Mouse (Mus musculus) stomach, postnatal 0 days (tissue): Measurements from ENCODE around the gene Ern1. TPM values are rescaled to one million over a fixed set of nuclear protein-coding genes. Genes with fewer than 3 reads are reported as not detected.

Experiments used
- ATAC-seq: fragments of 200-750 bp; cut with Nextera tagmentation; 2 replicates; pipeline ENCODE4 v1.8.0; 2017; ENCODE audit not compliant: low FRiP score, low TSS enrichment
- DNase-seq: peaks from one replicate; pipeline ENCODE4 v3.0.0-alpha.2; 2016; ENCODE audit warnings: low spot score
- H3K27ac ChIP-seq: fragments of 300-500 bp; sonication (generic); replicated peaks from 2 replicates; pipeline ENCODE4 v1.5.1; 2014; ENCODE audit warnings: mild to moderate bottlenecking, control low read depth
- H3K27me3 ChIP-seq: fragments of 300-500 bp; sonication (generic); 2 replicates; pipeline ENCODE4 v1.6.1; 2014; ENCODE audit warnings: low read length; ENCODE audit not compliant: control insufficient read depth, insufficient read depth
- H3K36me3 ChIP-seq: fragments of 300-500 bp; sonication (generic); 2 replicates; pipeline ENCODE4 v1.6.1; 2014; ENCODE audit warnings: low read length, mixed read lengths; ENCODE audit not compliant: control insufficient read depth, insufficient read depth
- H3K4me1 ChIP-seq: fragments of 300-500 bp; sonication (generic); replicated peaks from 2 replicates; pipeline ENCODE4 v1.6.1; 2014; ENCODE audit warnings: antibody characterized with exemption; ENCODE audit not compliant: control insufficient read depth, insufficient read depth
- H3K4me2 ChIP-seq: fragments of 300-500 bp; sonication (generic); replicated peaks from 2 replicates; pipeline ENCODE4 v1.6.1; 2014; ENCODE audit warnings: low read depth, mild to moderate bottlenecking, control low read depth, moderate library complexity
- H3K4me3 ChIP-seq: fragments of 300-500 bp; sonication (generic); 2 replicates; pipeline ENCODE4 v1.5.1; 2014; ENCODE audit warnings: low read depth, low read length, control low read depth
- H3K9ac ChIP-seq: fragments of 300-500 bp; sonication (generic); 2 replicates; pipeline ENCODE4 v1.6.1; 2014; ENCODE audit warnings: mild to moderate bottlenecking, low read length, control low read depth, mixed read lengths
- H3K9me3 ChIP-seq: fragments of 300-500 bp; sonication (generic); 2 replicates; pipeline ENCODE4 v1.6.1; 2016; ENCODE audit warnings: low read length; ENCODE audit not compliant: control insufficient read depth
- CTCF ChIP-seq: IDR thresholded peaks from 2 replicates; pipeline ENCODE4 v1.5.1; 2016; ENCODE audit warnings: antibody characterized with exemption, low read depth, mild to moderate bottlenecking, moderate library complexity
- EP300 ChIP-seq: optimal IDR thresholded peaks from 2 replicates; pipeline ENCODE3; 2016; ENCODE audit warnings: antibody characterized with exemption
- WGBS: fragments of 180-500 bp; shearing (Covaris S2); extraction: QIAGEN DNeasy Blood & Tissue Kit; methylation state at CpG from one replicate; pipeline ENCODE4 v1.1.7; 2014; 5-methylcytosine and 5-hydroxymethylcytosine counted together
- polyA plus RNA-seq: library from polyadenylated mRNA; unstranded; fragments of >200 nt; fragmentation: Nextera tagmentation; extraction: Ambion mirVana; gene quantifications from 2 replicates; pipeline ENCODE4 v1.2.1, GENCODE M21; 2015

The Ern1 gene
- polyA plus RNA-seq, 1 experiment from 2014 or later: 3.7 TPM

DNA sequence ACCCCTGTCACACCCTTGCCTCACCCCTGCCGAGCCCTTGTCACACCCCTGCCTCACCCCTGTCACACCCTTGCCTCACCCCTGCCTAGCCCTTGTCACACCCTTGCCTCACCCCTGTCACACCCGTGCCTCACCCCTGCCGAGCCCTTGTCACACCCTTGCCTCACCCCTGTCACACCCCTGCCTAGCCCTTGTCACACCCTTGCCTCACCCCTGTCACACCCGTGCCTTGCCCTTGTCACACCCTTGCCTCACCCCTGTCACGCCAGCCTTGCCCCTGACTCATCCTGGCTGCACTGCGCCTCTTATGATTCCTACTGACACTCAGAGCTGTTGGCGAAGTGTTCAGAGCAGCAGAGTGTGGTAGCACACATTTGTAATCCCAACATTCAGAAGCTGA lies 20.0 kb upstream of the Ern1 start:
- 86% methylated on average over 7 of the region's 7 CpGs for WGBS
- DNase-seq (no peak), ATAC-seq (peak; percentile 56; the same call in 1 of the 2 replicates)
- Histone ChIP-seq H3K36me3 (0 out of 2 replicates have a peak, but pooled peaks cover 3% of the 10 kb centered on the region), H3K4me2 (no peak overlapping the region), H3K9me3 (no peaks in the 10 kb centered on the region), H3K9ac (no peak overlapping the region), H3K27ac (no peak overlapping the region), H3K4me1 (no peaks in the 10 kb centered on the region), H3K4me3 (no peak overlapping the region), H3K27me3 (no peaks in the 10 kb centered on the region)
- TF ChIP-seq CTCF: no peak
- TF ChIP-seq EP300: no peak

DNA sequence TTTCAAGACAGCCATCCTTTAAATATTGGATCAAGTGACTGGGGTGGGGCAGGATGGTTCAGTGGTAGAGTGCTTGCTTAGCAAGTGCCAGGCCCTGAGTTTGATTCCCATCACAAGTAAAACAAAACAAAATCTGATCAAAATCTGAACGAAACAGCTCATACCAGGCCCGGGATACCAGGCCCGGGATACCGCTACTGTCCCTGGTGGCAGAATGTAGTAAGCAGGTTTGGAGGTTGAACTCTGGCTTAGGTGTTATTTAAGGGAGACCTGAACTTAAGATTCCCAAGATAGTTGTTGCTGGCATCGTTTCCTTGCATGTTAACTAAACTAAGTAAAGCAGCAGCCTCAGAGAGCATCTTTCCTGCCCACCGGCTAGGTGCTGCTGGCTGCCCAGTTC lies 18.6 kb upstream of the Ern1 start:
- DNase-seq (no peak), ATAC-seq (no peak)
- Histone ChIP-seq H3K4me2 (no peak overlapping the region), H3K9me3 (no peaks in the 10 kb centered on the region), H3K27me3 (no peaks in the 10 kb centered on the region), H3K4me1 (no peaks in the 10 kb centered on the region), H3K9ac (no peak overlapping the region), H3K36me3 (0 out of 2 replicates have a peak, but pooled peaks cover 3% of the 10 kb centered on the region), H3K4me3 (no peak overlapping the region), H3K27ac (no peak overlapping the region)
- 88% methylated on average over 6 of the region's 6 CpGs for WGBS
- TF ChIP-seq CTCF (peak; percentile 37), EP300 (no peak)

DNA sequence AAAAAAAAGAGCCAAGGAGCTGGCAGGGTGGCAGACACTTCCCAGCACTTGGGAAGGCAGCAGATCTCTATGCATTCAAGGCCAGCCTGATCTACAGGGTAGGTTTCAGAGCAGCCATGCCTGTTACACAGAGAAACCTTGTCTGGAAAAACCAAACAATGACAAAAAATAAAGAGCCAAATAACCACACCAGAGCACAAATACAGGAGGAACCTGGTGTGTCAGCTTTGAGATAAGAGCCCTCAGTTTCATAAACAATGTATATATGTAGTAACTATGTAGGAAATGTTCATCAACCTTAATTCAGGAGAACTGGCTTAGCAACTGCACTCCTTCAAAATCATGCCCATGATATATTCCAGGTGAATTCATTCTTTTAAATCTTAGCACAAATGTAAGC lies 16.5 kb upstream of the Ern1 start:
- ATAC-seq: no peak
- TF ChIP-seq CTCF: no peak
- no peak for TF ChIP-seq EP300
- Histone ChIP-seq H3K4me1 (no peaks in the 10 kb centered on the region), H3K4me3 (no peak overlapping the region), H3K36me3 (0 out of 2 replicates have a peak, but pooled peaks cover under 1% of the 10 kb centered on the region), H3K4me2 (no peak overlapping the region), H3K27ac (no peak overlapping the region), H3K9me3 (no peaks in the 10 kb centered on the region), H3K9ac (no peak overlapping the region), H3K27me3 (no peaks in the 10 kb centered on the region)
- no peak for DNase-seq

DNA sequence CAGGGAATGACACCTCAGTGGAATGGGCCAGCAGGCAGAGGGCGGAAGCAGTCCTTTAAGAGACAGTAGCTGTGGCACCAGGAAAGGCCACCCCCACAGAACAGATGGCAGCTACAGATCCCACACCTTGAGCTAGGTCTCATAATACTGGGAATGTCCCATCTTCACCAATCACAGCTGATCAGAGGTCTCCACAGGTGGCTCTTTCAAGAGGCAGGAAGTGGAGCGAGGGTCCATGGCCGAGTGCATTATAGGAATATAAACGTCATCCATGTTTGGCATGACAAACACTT lies 15.7 kb upstream of the Ern1 start:
- no peak overlapping the region for H3K4me2 ChIP-seq
- TF ChIP-seq EP300 (no peak), CTCF (no peak)
- no peaks in the 10 kb centered on the region for H3K27me3 ChIP-seq
- DNase-seq (no peak), ATAC-seq (no peak)
- H3K36me3 ChIP-seq: no peaks in the 10 kb centered on the region
- 62% methylated on average over 4 of the region's 4 CpGs for WGBS
- no peak overlapping the region for H3K4me3 ChIP-seq
- no peaks in the 10 kb centered on the region for H3K4me1 ChIP-seq
- no peaks in the 10 kb centered on the region for H3K9me3 ChIP-seq
- no peak overlapping the region for H3K9ac ChIP-seq
- H3K27ac ChIP-seq: no peak overlapping the region

DNA sequence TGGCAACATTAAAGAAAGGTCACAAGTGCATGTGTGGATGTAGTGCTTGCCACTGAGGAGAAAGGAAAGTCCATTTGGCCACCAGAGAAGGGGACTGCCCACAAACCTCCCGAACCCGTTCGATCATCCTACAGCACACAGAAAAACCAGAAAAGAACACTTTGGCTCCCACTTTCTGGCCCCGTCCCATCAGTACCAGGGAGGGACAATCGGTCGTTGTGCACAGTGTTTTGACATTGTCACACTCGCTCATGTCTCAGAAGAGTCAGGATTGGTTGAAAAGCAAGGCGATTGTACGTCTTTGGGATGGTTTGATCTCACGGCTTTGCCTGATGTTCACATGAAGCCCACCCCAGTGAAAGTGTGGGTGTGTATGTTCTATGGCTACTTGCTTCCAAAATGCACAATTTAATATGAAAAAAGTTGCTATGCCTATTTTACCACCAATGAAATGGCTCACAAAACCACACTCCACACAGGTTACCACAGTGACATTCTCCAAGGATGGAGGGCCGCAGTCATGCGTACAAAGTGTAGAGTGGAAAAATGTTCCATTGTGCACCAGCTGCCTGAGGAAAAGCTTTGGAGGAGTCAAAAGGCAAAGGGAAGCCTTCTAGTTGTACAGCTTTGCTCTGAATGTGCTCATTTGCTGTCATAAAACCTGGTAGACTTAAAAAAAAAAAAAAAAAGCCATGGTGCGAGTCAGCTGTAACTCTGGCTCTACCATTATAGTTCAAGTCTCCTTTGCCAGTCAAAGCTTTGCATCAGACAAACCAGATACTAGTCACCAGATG lies 15.2 kb upstream of the Ern1 start:
- no peaks in the 10 kb centered on the region for H3K9me3 ChIP-seq
- TF ChIP-seq CTCF (no peak), EP300 (no peak)
- H3K36me3 ChIP-seq: no peaks in the 10 kb centered on the region
- DNase-seq (no peak), ATAC-seq (no peak)
- H3K4me2 ChIP-seq: no peak overlapping the region
- WGBS: 54% methylated on average over 13 of the region's 13 CpGs
- H3K4me3 ChIP-seq: no peak overlapping the region
- H3K27ac ChIP-seq: no peak overlapping the region
- no peak overlapping the region for H3K9ac ChIP-seq
- H3K4me1 ChIP-seq: no peaks in the 10 kb centered on the region
- H3K27me3 ChIP-seq: no peaks in the 10 kb centered on the region

DNA sequence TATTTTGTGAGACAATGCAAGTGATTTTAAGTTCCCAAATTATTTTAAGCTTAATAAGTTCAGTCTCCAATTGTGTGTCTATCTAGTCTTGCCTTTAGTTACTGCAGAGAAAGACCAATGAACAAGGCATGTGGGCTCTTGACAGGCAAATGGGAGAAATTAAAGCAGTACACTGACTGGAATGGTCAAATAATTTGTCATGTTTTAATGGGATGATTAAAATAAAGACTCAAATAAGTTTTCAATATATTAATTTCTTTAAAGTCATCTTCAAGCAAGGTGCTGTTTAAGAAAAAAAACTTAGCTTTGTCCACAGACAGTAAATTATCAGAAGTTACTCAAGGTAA lies 14.5 kb upstream of the Ern1 start:
- no peak overlapping the region for H3K4me2 ChIP-seq
- DNase-seq (no peak), ATAC-seq (no peak)
- no peak overlapping the region for H3K9ac ChIP-seq
- H3K27ac ChIP-seq: peak overlapping the region; percentile 98; the same call in 1 of the 2 replicates
- no peaks in the 10 kb centered on the region for H3K27me3 ChIP-seq
- no peak overlapping the region for H3K4me3 ChIP-seq
- no peak for TF ChIP-seq CTCF
- no peak for TF ChIP-seq EP300
- H3K9me3 ChIP-seq: no peaks in the 10 kb centered on the region
- H3K4me1 ChIP-seq: no peaks in the 10 kb centered on the region
- H3K36me3 ChIP-seq: no peaks in the 10 kb centered on the region
